Mouse (Mus musculus) megakaryocyte, embryonic 14.5 days (primary cell): Measurements from ENCODE around the gene Parn.

Experiments used
- FLI1 ChIP-seq: IDR thresholded peaks from 2 replicates; pipeline ENCODE4 v1.6.1; 2012; ENCODE audit warnings: low read length, inconsistent platforms, mixed read lengths
- GATA1 ChIP-seq: IDR thresholded peaks from 3 replicates; pipeline ENCODE4 v1.6.1; 2012; ENCODE audit warnings: mixed read lengths, low read length, inconsistent platforms, borderline replicate concordance

DNA sequence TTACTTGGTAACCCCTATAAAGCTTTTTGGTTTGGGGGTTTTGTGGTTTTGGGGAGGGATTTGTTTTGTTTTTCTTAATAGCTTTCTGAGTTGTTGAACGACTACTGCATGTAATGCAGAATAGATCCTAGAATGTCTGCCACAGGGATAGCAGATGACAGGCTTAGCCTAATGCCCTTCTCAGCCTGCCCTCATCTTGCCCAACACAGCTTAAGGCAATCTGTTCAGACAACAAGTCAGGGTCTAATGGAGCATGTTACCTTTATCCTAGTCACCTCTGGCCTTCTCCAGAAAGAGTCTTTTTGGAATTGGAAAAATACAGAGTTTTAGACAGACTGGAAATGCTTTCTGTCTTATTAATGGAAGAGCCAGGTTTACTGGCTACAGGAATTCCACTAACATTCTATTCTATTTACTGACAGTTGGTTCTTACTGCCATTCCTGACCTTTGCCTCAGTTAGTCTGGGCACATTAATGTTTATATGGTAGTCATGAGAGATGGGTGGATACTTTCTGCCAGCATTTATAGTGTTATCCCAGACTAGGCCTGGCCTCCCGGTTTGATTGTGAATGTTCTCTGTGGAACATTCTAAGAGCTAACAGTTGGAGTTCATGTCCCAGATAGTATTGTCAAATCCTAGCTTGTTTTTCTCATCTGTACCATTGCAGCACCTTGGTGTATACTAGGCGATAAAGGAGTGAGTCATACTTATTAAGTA lies 10.8 kb upstream of the Parn start:
- TF ChIP-seq GATA1 (no peak), FLI1 (no peak)
